ENCODE assay signal across 9 mouse cellular contexts in the genomic region with DNA sequence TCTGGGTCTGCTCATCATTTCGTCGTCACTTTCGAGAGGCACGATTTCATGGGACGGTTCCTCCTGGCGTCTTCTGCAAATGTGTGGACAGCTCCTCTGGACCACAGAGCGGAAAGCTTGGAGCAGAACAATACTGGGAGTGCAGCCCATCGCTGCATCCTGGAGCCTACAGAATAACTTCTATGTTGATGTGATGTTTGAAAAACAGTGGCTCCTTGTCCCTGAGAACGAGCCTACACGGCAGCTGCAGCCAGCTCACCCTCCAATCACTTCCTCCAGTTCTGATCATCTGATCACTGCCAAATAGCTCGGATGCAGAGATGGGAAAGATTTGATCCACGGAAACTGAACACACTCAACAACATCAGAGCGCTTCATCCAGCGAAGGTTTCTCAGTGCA. TPM values are rescaled to one million over a fixed set of nuclear protein-coding genes. Genes with fewer than 3 reads are reported as not detected.
DNase-seq lines count a peak whose midpoint lies in the region; ATAC-seq and TF ChIP-seq lines count a peak whose summit lies in the region.
"Had no signal": no experiment of that assay in that cellular context is flagged by ENCODE, and none has a peak within 500 bp of the region (broad histone marks: within the 10 kb centered on the region; RNA-seq: fewer than 3 reads in every experiment).

No protein-coding gene starts in this region.

- no peak overlapping the region for H3K4me2 ChIP-seq in midbrain, postnatal 0 days (ENCODE audit: low read depth, low read length, poor library complexity, severe bottlenecking)
- no peak overlapping the region for H3K4me2 ChIP-seq in midbrain, embryonic 11.5 days
- H3K4me2 ChIP-seq in stomach, embryonic 14.5 days (replicated peaks; ENCODE audit: low read depth, low read length), result peak overlapping the region; percentile 29
- H3K4me2 ChIP-seq: neural tube, embryonic 12.5 days had no signal

- H3K27me3 ChIP-seq in cerebellum, adult 2 months (ENCODE audit: control insufficient read depth, insufficient read depth, low read length), result no peaks in the 10 kb centered on the region
- no peaks in the 10 kb centered on the region for H3K27me3 ChIP-seq in midbrain, postnatal 0 days (ENCODE audit: insufficient read depth, low read length)
- H3K27me3 ChIP-seq in midbrain, embryonic 11.5 days (ENCODE audit: control insufficient read depth, insufficient read depth, low read length), result no peaks in the 10 kb centered on the region
- no peaks in the 10 kb centered on the region for H3K27me3 ChIP-seq in stomach, embryonic 14.5 days (ENCODE audit: control insufficient read depth, insufficient read depth, low read length)
- H3K27me3 ChIP-seq: neural tube, embryonic 12.5 days had no signal

- no peaks in the 10 kb centered on the region for H3K36me3 ChIP-seq in midbrain, postnatal 0 days (ENCODE audit: insufficient read depth, low read length)
- no peaks in the 10 kb centered on the region for H3K36me3 ChIP-seq in midbrain, embryonic 11.5 days (ENCODE audit: control insufficient read depth, insufficient read depth, low read length)
- H3K36me3 ChIP-seq in stomach, embryonic 14.5 days (ENCODE audit: control insufficient read depth, insufficient read depth, low read length), result no peaks in the 10 kb centered on the region
- H3K36me3 ChIP-seq: neural tube, embryonic 12.5 days had no signal

- H3K9me3 ChIP-seq in midbrain, postnatal 0 days (ENCODE audit: low read length), result no peaks in the 10 kb centered on the region
- H3K9me3 ChIP-seq in midbrain, embryonic 11.5 days (ENCODE audit: control insufficient read depth, low read length), result no peaks in the 10 kb centered on the region
- no peaks in the 10 kb centered on the region for H3K9me3 ChIP-seq in stomach, embryonic 14.5 days (ENCODE audit: control insufficient read depth, low read depth, low read length)
- H3K9me3 ChIP-seq: neural tube, embryonic 12.5 days had no signal

- peak overlapping the region; percentile 45 for H3K4me3 ChIP-seq in cerebellum, adult 2 months (replicated peaks; ENCODE audit: insufficient read depth, low read depth, low read length)
- H3K4me3 ChIP-seq in midbrain, postnatal 0 days (ENCODE audit: low read depth, low read length), result no peak overlapping the region
- H3K4me3 ChIP-seq in midbrain, embryonic 11.5 days (ENCODE audit: low read depth, low read length), result no peak overlapping the region
- H3K4me3 ChIP-seq in layer of hippocampus, adult 2 months, result peak overlapping the region; percentile 51
- H3K4me3 ChIP-seq in stomach, embryonic 14.5 days (ENCODE audit: low read depth, low read length), result peak overlapping the region; percentile 8; the same call in 1 of the 2 replicates
- H3K4me3 ChIP-seq: neural tube, embryonic 12.5 days had no signal

- H3K27ac ChIP-seq in cerebellum, adult 2 months (ENCODE audit: insufficient read depth, low read length), result no peak overlapping the region
- no peak overlapping the region for H3K27ac ChIP-seq in midbrain, postnatal 0 days (ENCODE audit: low read depth, low read length)
- H3K27ac ChIP-seq in midbrain, embryonic 11.5 days (ENCODE audit: low read depth, low read length), result no peak overlapping the region
- peak overlapping the region; percentile 73 for H3K27ac ChIP-seq in layer of hippocampus, adult 2 months
- peak overlapping the region; percentile 72; the same call in 1 of the 2 replicates for H3K27ac ChIP-seq in stomach, embryonic 14.5 days (ENCODE audit: low read length)
- H3K27ac ChIP-seq: neural tube, embryonic 12.5 days had no signal

- H3K9ac ChIP-seq in midbrain, postnatal 0 days (replicated peaks; ENCODE audit: low read length, poor library complexity, severe bottlenecking), result no peak overlapping the region
- H3K9ac ChIP-seq in midbrain, embryonic 11.5 days (ENCODE audit: low read length), result no peak overlapping the region
- no peak overlapping the region for H3K9ac ChIP-seq in stomach, embryonic 14.5 days (replicated peaks; ENCODE audit: low read depth, low read length)
- H3K9ac ChIP-seq: neural tube, embryonic 12.5 days had no signal

- TF ChIP-seq POLR2A in cerebellum, adult 2 months (IDR thresholded peaks at IDR 0.05; ENCODE audit: borderline replicate concordance, insufficient read depth, low read length), result no peak

- 31% methylated on average over 14 of the region's 14 CpGs for WGBS in cerebellum, adult 2 months
- 68% methylated on average over 14 of the region's 14 CpGs for WGBS in midbrain, postnatal 0 days
- WGBS in midbrain, embryonic 11.5 days, result 85% methylated on average over 14 of the region's 14 CpGs
- WGBS in stomach, embryonic 14.5 days, result 60% methylated on average over 14 of the region's 14 CpGs

- TF ChIP-seq CTCF in cerebellum, adult 2 months (IDR thresholded peaks at IDR 0.05; ENCODE audit: borderline replicate concordance, insufficient read depth, low read depth, low read length), result no peak
- no peak for TF ChIP-seq CTCF in midbrain, postnatal 0 days (IDR thresholded peaks at IDR 0.05)
- no peak for TF ChIP-seq CTCF in layer of hippocampus, adult 2 months (conservative IDR thresholded peaks at IDR 0.05)

- no peaks in the 10 kb centered on the region for H3K4me1 ChIP-seq in cerebellum, adult 2 months (ENCODE audit: control insufficient read depth, insufficient read depth, low read length)
- no peaks in the 10 kb centered on the region for H3K4me1 ChIP-seq in midbrain, postnatal 0 days (ENCODE audit: insufficient read depth, low read length)
- no peaks in the 10 kb centered on the region for H3K4me1 ChIP-seq in midbrain, embryonic 11.5 days (ENCODE audit: control insufficient read depth, insufficient read depth, low read length)
- H3K4me1 ChIP-seq in stomach, embryonic 14.5 days (ENCODE audit: control insufficient read depth, insufficient read depth, low read length), result peaks cover 19% of the 10 kb centered on the region; the same call in 1 of the 2 replicates
- H3K4me1 ChIP-seq: neural tube, embryonic 12.5 days had no signal

- peak; percentile 38; the same call in 1 of the 2 replicates for ATAC-seq in midbrain, postnatal 0 days (ENCODE audit: low FRiP score)
- ATAC-seq in midbrain, embryonic 11.5 days (ENCODE audit: low FRiP score), result no peak
- no peak; the same call in 1 of the 2 replicates for ATAC-seq in stomach, embryonic 14.5 days (ENCODE audit: insufficient number of reproducible peaks, insufficient read depth, low FRiP score, low read depth)
- ATAC-seq in inflammation-experienced regulatory T-cells, adult 6 months, result no peak

- DNase-seq in cerebellum, adult 2 months, result peak; percentile 14 to 17
- DNase-seq in cerebellum, postnatal 14 days, result no peak
- DNase-seq in midbrain, postnatal 0 days (ENCODE audit: low spot score), result peak; percentile 35
- DNase-seq in midbrain, embryonic 11.5 days (ENCODE audit: low spot score, missing footprints), result no peak
- peak; percentile 17 to 32 for DNase-seq in layer of hippocampus, adult 2 months (ENCODE audit: low spot score in 2 of 2)
- DNase-seq in spleen, postnatal 36 days (ENCODE audit: low spot score in 2 of 2), result no peak

RNA-seq across cellular contexts. Expression of gene Dock10, which starts 49.0 kb away (rescaled TPM):
- 22.4 and 27.1 TPM in 2 replicates for polyA plus RNA-seq in cerebellum, adult 2 months (2012; rRNA removed)
- 10.6 and 12.8 TPM in 2 replicates for total RNA-seq in midbrain, postnatal 0 days (2014; rRNA removed)
- polyA plus RNA-seq in midbrain, postnatal 0 days (2015; fragmentation: Nextera tagmentation; extraction: Ambion mirVana), result 2.2 and 3.0 TPM in 2 replicates
- polyA plus RNA-seq in midbrain, embryonic 11.5 days (2014; fragmentation: Nextera tagmentation; extraction: Ambion mirVana), result 2.6 and 2.9 TPM in 2 replicates
- 100 to 1,000 TPM in 1 of 2 experiments, 10 to 100 TPM in 1; 98.7 to 103 TPM for total RNA-seq in layer of hippocampus, adult 2 months (2021)
- polyA plus RNA-seq in stomach, embryonic 14.5 days (2014; fragmentation: Nextera tagmentation; extraction: Ambion mirVana), result 9.4 and 11.9 TPM in 2 replicates
- 100 to 1,000 TPM; 102 to 143 (median 138) TPM for polyA plus RNA-seq in inflammation-experienced regulatory T-cells, adult 6 months (2017; shearing (Covaris generic))

Comparison
In these comparisons a context has a peak if more than half of its experiments do, and no peak if none do; other contexts are left out.
1. DNase-seq: peak in cerebellum, adult 2 months (2 of 2), midbrain, postnatal 0 days (single experiment) and layer of hippocampus, adult 2 months (2 of 2); none in cerebellum, postnatal 14 days (0 of 2), midbrain, embryonic 11.5 days (single experiment) and spleen, postnatal 36 days (0 of 2).
2. H3K27ac ChIP-seq: peak in layer of hippocampus, adult 2 months (single experiment) and stomach, embryonic 14.5 days (single experiment); none in cerebellum, adult 2 months (single experiment), midbrain, postnatal 0 days (single experiment) and midbrain, embryonic 11.5 days (single experiment).
3. H3K4me3 ChIP-seq: peak in cerebellum, adult 2 months (single experiment), layer of hippocampus, adult 2 months (single experiment) and stomach, embryonic 14.5 days (single experiment); none in midbrain, postnatal 0 days (single experiment) and midbrain, embryonic 11.5 days (single experiment).